Mouse (Mus musculus) embryonic fibroblast, embryonic 13.5 days (primary cell): ENCODE data around the gene Mlip.

Experiments used
- CTCF ChIP-seq: IDR thresholded peaks from 2 replicates; pipeline ENCODE4 v1.5.1; 2011; ENCODE audit warnings: mild to moderate bottlenecking, control low read depth, low read length, moderate library complexity, borderline replicate concordance; ENCODE audit not compliant: insufficient read depth
- POLR2A ChIP-seq: IDR thresholded peaks from 2 replicates; pipeline ENCODE4 v1.6.1; 2011; ENCODE audit warnings: low read depth, mild to moderate bottlenecking, control low read depth, low read length, moderate library complexity

GRCm38 (mm10) chr9:77391248-77391647 is 38.5 kb upstream of the Mlip start:
- no peak for TF ChIP-seq CTCF
- TF ChIP-seq POLR2A: no peak
